Mouse (Mus musculus): Measurements from ENCODE around the gene Rdh19. TPM values are rescaled to one million over a fixed set of nuclear protein-coding genes. Genes with fewer than 3 reads are reported as not detected.
"Not testable (repeated sequence)": the region's sequence is repeated elsewhere in the genome, so short reads cannot be mapped to it uniquely, and the experiment has no call there.

The Rdh19 gene
- not detected for total RNA-seq (2022)

- no peak for DNase-seq (ENCODE audit: low spot score in 2 of 2)
These were observed at the start of gene Rdh19 for GRCm38 (mm10) chr10:127849628-127850027. TSS of gene Rdh19 (plus strand) at chr10:127849928.

GRCm38 (mm10) chr10:127800891-127801290 is 48.8 kb upstream of the Rdh19 start, which contains the start of gene Rdh16:
TSS of gene Rdh16 (plus strand) at chr10:127801152.
- no peak for DNase-seq (ENCODE audit: low spot score in 2 of 2)

- DNase-seq (ENCODE audit: low spot score in 2 of 2): no peak
These were observed 48.1 kb upstream of the Rdh19 start for GRCm38 (mm10) chr10:127801612-127802011.

DNA sequence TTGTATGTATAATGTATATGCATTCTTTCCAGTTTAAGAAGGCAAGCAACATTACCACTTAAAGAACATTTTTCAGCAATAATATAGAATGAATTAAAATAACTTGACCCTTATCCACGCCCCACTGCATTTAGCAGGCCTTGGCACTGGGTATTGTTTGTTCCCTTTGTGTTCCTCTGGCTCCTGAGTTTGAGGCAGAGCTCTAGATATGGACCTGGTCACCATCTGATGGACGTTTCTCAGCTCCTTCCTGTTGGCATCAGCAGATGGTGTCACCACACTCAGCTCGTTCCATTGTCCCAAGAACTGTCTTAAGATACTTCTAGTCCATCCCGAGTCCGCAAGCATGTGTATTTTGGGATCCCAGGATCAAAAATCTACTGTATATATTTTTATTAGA is 47.5 kb upstream of the Rdh19 start:
- no peak for DNase-seq (ENCODE audit: low spot score in 2 of 2)

DNA sequence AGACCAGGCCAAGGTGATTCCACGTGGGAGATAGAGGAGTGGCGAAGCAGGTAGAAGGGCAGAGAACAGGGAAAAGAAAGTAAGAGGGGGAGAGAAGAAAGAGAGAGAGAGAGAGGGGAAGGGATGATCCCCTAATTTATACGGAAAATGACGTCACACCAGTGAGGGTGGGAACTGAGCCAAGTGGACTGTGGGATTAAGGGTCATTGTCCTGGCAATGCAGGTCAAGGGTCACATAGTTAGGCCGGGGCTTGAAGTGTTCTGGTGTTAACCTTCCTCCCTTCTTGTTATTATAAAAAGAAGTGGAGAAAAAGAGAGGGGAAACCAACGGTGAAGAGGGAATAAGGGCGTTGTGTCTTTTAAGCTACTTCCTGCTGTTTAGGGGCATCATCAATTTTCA is 45.3 kb upstream of the Rdh19 start:
- no peak for DNase-seq (ENCODE audit: low spot score in 2 of 2)

GRCm38 (mm10) chr10:127815888-127816287 is 33.8 kb upstream of the Rdh19 start:
- DNase-seq (ENCODE audit: low spot score in 2 of 2): no peak

- DNase-seq (ENCODE audit: low spot score in 2 of 2): not testable (repeated sequence)
These were observed 32.3 kb upstream of the Rdh19 start for GRCm38 (mm10) chr10:127817268-127817910.

GRCm38 (mm10) chr10:127821806-127822205 is 27.9 kb upstream of the Rdh19 start:
- not testable (repeated sequence) for DNase-seq (ENCODE audit: low spot score in 2 of 2)

GRCm38 (mm10) chr10:127825386-127825785 is 24.3 kb upstream of the Rdh19 start:
- no peak for DNase-seq (ENCODE audit: low spot score in 2 of 2)

- DNase-seq (ENCODE audit: low spot score in 2 of 2): no peak
These were observed 20.6 kb upstream of the Rdh19 start for GRCm38 (mm10) chr10:127829121-127829520.

- DNase-seq (ENCODE audit: low spot score in 2 of 2): not testable (repeated sequence)
These were observed 15.5 kb upstream of the Rdh19 start for GRCm38 (mm10) chr10:127834186-127834585.

GRCm38 (mm10) chr10:127835292-127835691 is 14.4 kb upstream of the Rdh19 start:
- no peak for DNase-seq (ENCODE audit: low spot score in 2 of 2)

- DNase-seq (ENCODE audit: low spot score in 2 of 2): not testable (repeated sequence)
These were observed 11.9 kb upstream of the Rdh19 start for GRCm38 (mm10) chr10:127837793-127838192.

DNA sequence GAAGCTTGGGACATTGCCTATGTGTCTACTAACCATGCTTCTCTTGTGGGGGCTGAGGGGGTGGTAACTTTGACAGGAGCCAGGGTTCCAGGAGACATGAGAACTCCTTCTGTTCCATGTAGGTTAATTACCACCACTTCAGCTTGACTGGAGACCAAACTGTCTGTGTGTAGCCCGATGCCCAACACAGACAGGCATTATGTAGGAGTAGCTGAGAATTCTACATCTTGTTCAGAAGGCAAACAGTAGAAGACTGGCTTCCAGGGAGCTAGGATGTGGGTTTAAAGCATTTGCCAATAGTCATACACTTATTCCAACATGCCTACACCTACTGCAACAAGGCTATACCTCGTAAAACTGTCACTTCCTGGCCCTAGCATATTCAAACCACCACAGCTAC is 11.2 kb upstream of the Rdh19 start:
- DNase-seq (ENCODE audit: low spot score in 2 of 2): peak in 1 of 2 experiments; percentile 14

DNA sequence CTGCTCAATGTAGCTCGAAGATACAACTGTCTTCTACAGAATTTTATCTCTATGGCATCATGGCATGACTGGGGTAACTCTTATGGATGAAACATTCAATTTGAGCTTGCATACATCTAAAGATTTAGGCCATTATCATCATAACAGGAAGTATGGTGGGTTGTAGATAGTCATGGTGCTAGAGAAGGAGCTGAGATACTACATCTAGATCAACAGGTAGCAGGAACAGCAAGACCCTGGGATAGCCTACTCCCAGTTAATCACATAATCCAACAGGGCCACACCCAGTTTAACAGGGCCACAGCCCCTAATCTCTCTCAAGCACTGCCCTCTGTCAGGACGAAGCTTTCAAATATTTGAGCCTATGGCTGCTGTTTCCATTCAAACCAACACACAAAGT is 9.0 kb upstream of the Rdh19 start:
- DNase-seq (ENCODE audit: low spot score in 2 of 2): no peak

- DNase-seq (ENCODE audit: low spot score in 2 of 2): not testable (repeated sequence)
These were observed 3.8 kb upstream of the Rdh19 start for GRCm38 (mm10) chr10:127845945-127846344.

GRCm38 (mm10) chr10:127848089-127848488 is 1.6 kb upstream of the Rdh19 start:
- no peak for DNase-seq (ENCODE audit: low spot score in 2 of 2)

GRCm38 (mm10) chr10:127856376-127856775 is 6.6 kb downstream of the Rdh19 start:
- DNase-seq (ENCODE audit: low spot score in 2 of 2): no peak

DNA sequence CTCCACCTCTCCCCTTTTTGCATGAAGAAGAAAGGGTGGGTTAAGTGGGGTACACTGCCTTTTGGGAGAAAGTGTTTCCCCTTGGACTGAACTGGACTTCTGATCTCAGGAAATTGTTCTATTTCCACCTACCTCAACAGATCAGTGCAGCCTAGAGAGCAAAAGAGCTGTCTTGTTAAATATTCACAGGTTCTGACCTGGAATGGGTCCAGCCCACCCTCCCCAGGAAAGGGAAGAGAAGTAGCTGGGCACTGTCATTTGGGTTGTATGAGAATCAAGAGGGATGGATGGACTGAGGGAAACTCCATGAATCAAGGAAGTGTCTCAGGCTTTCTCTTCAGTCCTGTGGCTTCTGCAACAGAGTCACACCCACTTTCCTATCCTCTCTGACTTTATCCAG is 15.2 kb downstream of the Rdh19 start:
- no peak for DNase-seq (ENCODE audit: low spot score in 2 of 2)

DNA sequence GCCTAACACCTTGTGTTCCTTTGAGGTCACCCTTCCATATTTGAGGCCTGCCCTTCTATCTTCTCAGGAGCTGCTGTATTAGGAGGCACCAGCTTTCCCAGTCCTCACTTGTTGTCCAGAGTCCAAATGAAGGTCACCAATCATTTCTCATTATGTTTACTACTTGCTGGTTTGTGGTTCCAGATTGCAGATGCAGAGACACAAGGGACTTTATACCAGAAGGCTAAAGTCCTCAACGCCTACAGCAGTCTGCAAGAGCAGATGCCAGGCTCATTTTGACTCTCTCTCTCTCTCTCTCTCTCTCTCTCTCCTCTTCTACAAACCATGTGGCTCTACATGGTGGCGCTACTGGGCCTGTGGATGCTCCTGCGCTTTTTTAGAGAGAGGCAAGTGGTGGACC is 16.5 kb downstream of the Rdh19 start, which contains the start of gene Rdh16f2:
TSS of gene Rdh16f2 (plus strand) at position 243 of the 400 bp plus-strand sequence.
- no peak for DNase-seq (ENCODE audit: low spot score in 2 of 2)

- no peak for DNase-seq (ENCODE audit: low spot score in 2 of 2)
These were observed 22.8 kb downstream of the Rdh19 start for GRCm38 (mm10) chr10:127872484-127872883.

- DNase-seq (ENCODE audit: low spot score in 2 of 2): no peak
These were observed 28.0 kb downstream of the Rdh19 start for GRCm38 (mm10) chr10:127877681-127878080.

- no peak for DNase-seq (ENCODE audit: low spot score in 2 of 2)
These were observed 28.7 kb downstream of the Rdh19 start for GRCm38 (mm10) chr10:127878262-127879057.

All from left cerebral cortex, adult 8-10 months (tissue).